Mouse (Mus musculus): Measurements from ENCODE around the gene Clip2. TPM values are rescaled to one million over a fixed set of nuclear protein-coding genes. Genes with fewer than 3 reads are reported as not detected.

The Clip2 gene
- total and polyA plus RNA-seq, 3 experiments = 3.5 to 7.4 TPM; not detected in 1

GRCm38 (mm10) chr5:134523728-134524127, 28.5 kb downstream of the Clip2 start:
- Histone ChIP-seq H3K27ac (ENCODE audit: control insufficient read depth, low read depth, low read length) (no peak overlapping the region), H3K79me2 (ENCODE audit: control insufficient read depth, insufficient read depth, low read length, poor library complexity) (no peaks in the 10 kb centered on the region), H3K9ac (ENCODE audit: control insufficient read depth, low read depth, low read length, poor library complexity, severe bottlenecking) (no peak overlapping the region), H3K9me3 (replicated peaks; ENCODE audit: insufficient read depth, low read length) (no peaks in the 10 kb centered on the region), H3K36me3 (ENCODE audit: control insufficient read depth in 1 of 2, insufficient read depth in 2 of 2, low read length in 2 of 2) (peaks cover 0 to 14% of the 10 kb centered on the region in 2 experiments; a peak in 2 of 4 replicates), H3K27me3 (ENCODE audit: control insufficient read depth in 1 of 2, insufficient read depth in 2 of 2, low read length in 2 of 2) (no peaks in the 10 kb centered on the region), H3K4me1 (ENCODE audit: control insufficient read depth in 1 of 2, insufficient read depth in 2 of 2, low read length in 2 of 2) (peaks cover 4 to 21% of the 10 kb centered on the region in 2 experiments), H3K4me3 (ENCODE audit: control insufficient read depth in 1 of 2, insufficient read depth in 1 of 2, low read depth in 2 of 2, low read length in 2 of 2) (no peak overlapping the region)
- TF ChIP-seq MXI1 (IDR thresholded peaks at IDR 0.05; ENCODE audit: low read depth, low read length) (no peak), ZNF384 (IDR thresholded peaks at IDR 0.05; ENCODE audit: low read depth, low read length) (no peak), RAD21 (IDR thresholded peaks at IDR 0.05; ENCODE audit: low read depth, low read length) (no peak), ELF1 (IDR thresholded peaks at IDR 0.05; ENCODE audit: low read depth, low read length) (no peak), NELFE (IDR thresholded peaks at IDR 0.05; ENCODE audit: low read depth, low read length) (no peak), ZMIZ1 (IDR thresholded peaks at IDR 0.05; ENCODE audit: low read depth, low read length) (no peak), GABPA (IDR thresholded peaks at IDR 0.05; ENCODE audit: low read depth, low read length) (no peak), BHLHE40 (IDR thresholded peaks at IDR 0.05; ENCODE audit: borderline replicate concordance, low read depth, low read length) (no peak), MAFK (IDR thresholded peaks at IDR 0.05; ENCODE audit: borderline replicate concordance, low read depth, low read length) (no peak), USF1 (IDR thresholded peaks at IDR 0.05; ENCODE audit: low read depth, low read length) (no peak), ZKSCAN1 (IDR thresholded peaks at IDR 0.05; ENCODE audit: low read depth, low read length) (no peak), RCOR1 (IDR thresholded peaks at IDR 0.05; ENCODE audit: low read depth, low read length) (no peak), EP300 (IDR thresholded peaks at IDR 0.05; ENCODE audit: low read depth in 1 of 2, low read length in 2 of 2) (no peak), MAX (IDR thresholded peaks at IDR 0.05; ENCODE audit: low read length) (no peak), ZC3H11A (IDR thresholded peaks at IDR 0.05; ENCODE audit: low read depth, low read length) (no peak), E2F4 (IDR thresholded peaks at IDR 0.05; ENCODE audit: borderline replicate concordance, low read depth, low read length) (no peak)
- no peak for DNase-seq (ENCODE audit: low read depth, low spot score)

DNA sequence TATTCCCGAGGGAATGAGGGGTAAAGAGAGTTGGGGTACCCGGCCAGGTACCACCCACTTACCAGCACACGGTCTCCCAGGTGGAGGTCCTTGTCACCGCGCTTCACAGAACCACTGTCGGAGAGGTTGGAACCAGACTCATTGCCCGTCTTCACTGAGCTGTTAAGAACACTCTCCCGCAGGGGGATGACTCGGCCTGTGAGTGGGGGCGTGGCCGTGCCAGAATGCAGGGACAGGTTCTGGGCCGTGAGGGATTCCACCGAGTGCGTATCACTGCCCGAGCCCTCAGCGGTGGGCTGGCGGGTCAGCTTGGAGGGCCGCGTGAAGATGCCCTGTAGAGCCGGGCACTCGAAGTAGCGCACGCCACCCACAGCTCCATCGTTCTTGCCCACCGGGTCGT, 29.7 kb downstream of the Clip2 start:
- TF ChIP-seq CHD1 (IDR thresholded peaks at IDR 0.05; ENCODE audit: low read depth, low read length) (no peak), POLR2A (IDR thresholded peaks at IDR 0.05; ENCODE audit: control insufficient read depth in 1 of 2, insufficient read depth in 1 of 2, low read depth in 1 of 2, low read length in 2 of 2, poor library complexity in 1 of 2) (no peak), KAT2A (conservative IDR thresholded peaks at IDR 0.05; ENCODE audit: low read depth, low read length) (no peak), MAX (IDR thresholded peaks at IDR 0.05; ENCODE audit: low read length) (no peak), CHD2 (IDR thresholded peaks at IDR 0.05; ENCODE audit: low read length) (no peak), POLR2AphosphoS2 (IDR thresholded peaks at IDR 0.05; ENCODE audit: low read length) (no peak), HCFC1 (IDR thresholded peaks at IDR 0.05; ENCODE audit: low read depth, low read length) (no peak), SMC3 (IDR thresholded peaks at IDR 0.05; ENCODE audit: low read depth, low read length) (no peak), GATA1 (IDR thresholded peaks at IDR 0.05; ENCODE audit: low read depth, low read length) (no peak), ZKSCAN1 (IDR thresholded peaks at IDR 0.05; ENCODE audit: low read depth, low read length) (no peak)
- Histone ChIP-seq H3K27me3 (ENCODE audit: control insufficient read depth in 1 of 2, insufficient read depth in 2 of 2, low read length in 2 of 2) (no peaks in the 10 kb centered on the region), H3K9ac (ENCODE audit: control insufficient read depth, low read depth, low read length, poor library complexity, severe bottlenecking) (no peak overlapping the region), H3K27ac (ENCODE audit: control insufficient read depth, low read depth, low read length) (no peak overlapping the region), H3K4me1 (ENCODE audit: control insufficient read depth in 1 of 2, insufficient read depth in 2 of 2, low read length in 2 of 2) (peaks cover 4 to 21% of the 10 kb centered on the region in 2 experiments), H3K9me3 (replicated peaks; ENCODE audit: insufficient read depth, low read length) (no peaks in the 10 kb centered on the region), H3K79me2 (ENCODE audit: control insufficient read depth, insufficient read depth, low read length, poor library complexity) (no peaks in the 10 kb centered on the region), H3K36me3 (ENCODE audit: control insufficient read depth in 1 of 2, insufficient read depth in 2 of 2, low read length in 2 of 2) (peaks cover 0 to 14% of the 10 kb centered on the region in 2 experiments; a peak in 2 of 4 replicates), H3K4me3 (ENCODE audit: control insufficient read depth in 1 of 2, insufficient read depth in 1 of 2, low read depth in 2 of 2, low read length in 2 of 2) (no peak overlapping the region)
- DNase-seq (ENCODE audit: low read depth, low spot score) = no peak

Data from MEL (cell line).